Mouse (Mus musculus) hindbrain, embryonic 13.5 days (tissue): ENCODE results near the gene Apobr. TPM values are rescaled to one million over a fixed set of nuclear protein-coding genes. Genes with fewer than 3 reads are reported as not detected.

Source experiments
- ATAC-seq: fragments of 200-750 bp; cut with Nextera tagmentation; 2 replicates; pipeline ENCODE4 v1.8.0; 2017; ENCODE audit warnings: moderate TSS enrichment; ENCODE audit not compliant: low FRiP score
- H3K27ac ChIP-seq: fragments of 300-500 bp; sonication (generic); 2 replicates; pipeline ENCODE4 v1.5.1; 2015; ENCODE audit warnings: inconsistent platforms, mild to moderate bottlenecking, moderate library complexity
- H3K27me3 ChIP-seq: fragments of 300-500 bp; sonication (generic); 2 replicates; pipeline ENCODE4 v1.6.1; 2015; ENCODE audit warnings: mild to moderate bottlenecking, inconsistent platforms
- H3K36me3 ChIP-seq: fragments of 300-500 bp; sonication (generic); 2 replicates; pipeline ENCODE4 v1.6.1; 2015; ENCODE audit warnings: mild to moderate bottlenecking, inconsistent platforms
- H3K4me1 ChIP-seq: fragments of 300-500 bp; sonication (generic); replicated peaks from 2 replicates; pipeline ENCODE4 v1.6.1; 2015; ENCODE audit warnings: inconsistent platforms
- H3K4me2 ChIP-seq: fragments of 300-500 bp; sonication (generic); 2 replicates; pipeline ENCODE4 v1.6.1; 2015; ENCODE audit warnings: inconsistent platforms, mild to moderate bottlenecking, moderate library complexity
- H3K4me3 ChIP-seq: fragments of 300-500 bp; sonication (generic); 2 replicates; pipeline ENCODE4 v1.5.1; 2015; ENCODE audit warnings: mild to moderate bottlenecking, inconsistent platforms
- H3K9ac ChIP-seq: fragments of 300-500 bp; sonication (generic); 2 replicates; pipeline ENCODE4 v1.6.1; 2015; ENCODE audit warnings: mild to moderate bottlenecking, inconsistent platforms
- H3K9me3 ChIP-seq: fragments of 300-500 bp; sonication (generic); 2 replicates; pipeline ENCODE4 v1.6.1; 2016; ENCODE audit warnings: inconsistent platforms
- WGBS: fragments of 180-500 bp; shearing (Covaris S2); methylation state at CpG from one replicate; pipeline ENCODE4 v1.1.7; 2015; 5-methylcytosine and 5-hydroxymethylcytosine counted together
- polyA plus RNA-seq: library from polyadenylated mRNA; unstranded; fragments of >200 nt; fragmentation: Nextera tagmentation; extraction: Ambion mirVana; gene quantifications from 2 replicates; pipeline ENCODE4 v1.2.1, GENCODE M21; 2015

Apobr gene
- polyA plus RNA-seq = 0.66 and 0.68 TPM in 2 replicates

GRCm38 (mm10) chr7:126584506-126584977 lies at the start of gene Apobr:
Apobr (plus strand) TSS chr7:126584942.
- H3K27ac ChIP-seq = no peak within 1 kb of the TSS
- no peaks in the 10 kb centered on the region for H3K9me3 ChIP-seq
- WGBS = 86% methylated on average over 8 of the region's 8 CpGs
- H3K4me3 ChIP-seq = peak within 1 kb of the TSS; percentile 60
- no peak for ATAC-seq
- no peak within 1 kb of the TSS for H3K9ac ChIP-seq
- peaks cover 28% of the 10 kb centered on the region for H3K4me1 ChIP-seq
- peak within 1 kb of the TSS; percentile 92 for H3K4me2 ChIP-seq
- peaks cover 41% of the 10 kb centered on the region for H3K27me3 ChIP-seq
- 0 out of 2 replicates have a peak, but pooled peaks cover 4% of the 10 kb centered on the region for H3K36me3 ChIP-seq

- peaks cover 8% of the 10 kb centered on the region for H3K4me1 ChIP-seq
- H3K36me3 ChIP-seq = no peaks in the 10 kb centered on the region
- WGBS = under 1% methylated on average over 28 of the region's 28 CpGs
- H3K4me2 ChIP-seq = peak overlapping the region; percentile 83
- H3K27me3 ChIP-seq = peaks cover 20% of the 10 kb centered on the region
- peak overlapping the region; percentile 79 for H3K9ac ChIP-seq
- H3K27ac ChIP-seq = no peak overlapping the region
- peak overlapping the region; percentile 47 for H3K4me3 ChIP-seq
- ATAC-seq = no peak
- no peaks in the 10 kb centered on the region; the same call in 1 of the 2 replicates for H3K9me3 ChIP-seq
Observed at GRCm38 (mm10) chr7:126535766-126536165, 49.0 kb upstream of the Apobr start.

GRCm38 (mm10) chr7:126536466-126536865 lies 48.3 kb upstream of the Apobr start:
- Histone ChIP-seq H3K36me3 (no peaks in the 10 kb centered on the region), H3K9me3 (no peaks in the 10 kb centered on the region; the same call in 1 of the 2 replicates), H3K4me2 (peak overlapping the region; percentile 83), H3K4me1 (peaks cover 8% of the 10 kb centered on the region), H3K4me3 (peak overlapping the region; percentile 47), H3K9ac (peak overlapping the region; percentile 79; the same call in 1 of the 2 replicates), H3K27ac (no peak overlapping the region), H3K27me3 (peaks cover 20% of the 10 kb centered on the region)
- 58% methylated on average over 9 of the region's 9 CpGs for WGBS
- ATAC-seq = no peak

DNA sequence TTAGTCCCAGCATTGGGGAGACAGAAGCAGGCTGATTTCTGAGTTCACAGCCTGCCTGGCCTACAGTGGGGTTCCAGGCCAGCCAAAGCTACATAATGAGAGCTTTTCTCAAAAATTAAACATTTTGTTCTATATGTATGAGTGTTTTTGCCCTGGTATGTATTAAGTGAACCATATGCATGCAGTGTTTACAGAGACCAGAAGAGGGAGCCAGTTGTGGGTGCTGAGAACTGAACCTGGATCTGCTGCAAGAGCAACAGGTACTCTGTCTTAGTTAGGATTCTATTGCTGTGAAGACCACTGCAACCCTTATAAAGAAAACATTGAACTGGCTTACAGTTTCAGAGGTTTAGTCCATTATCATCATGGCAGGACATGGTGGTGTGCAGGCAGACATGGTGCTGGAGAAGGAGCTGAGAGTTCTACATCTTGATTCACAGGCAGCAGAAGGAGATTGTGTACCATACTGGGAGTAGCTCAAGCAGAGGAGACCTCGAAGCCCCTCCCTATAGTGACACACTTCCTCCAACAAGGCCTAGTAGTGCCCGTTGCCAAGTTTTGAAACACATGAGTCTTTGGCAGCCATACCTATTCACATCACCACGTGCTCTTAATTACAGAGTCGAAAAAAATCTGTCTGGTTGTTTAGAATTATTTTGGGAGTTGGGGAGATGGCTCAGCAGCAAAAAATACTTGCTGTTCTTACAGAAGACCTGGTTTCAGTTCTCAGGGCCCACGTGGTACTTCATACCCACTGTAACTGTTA lies 46.7 kb upstream of the Apobr start:
- 73% methylated on average over 5 of the region's 5 CpGs for WGBS
- Histone ChIP-seq H3K9me3 (no peaks in the 10 kb centered on the region; the same call in 1 of the 2 replicates), H3K36me3 (0 out of 2 replicates have a peak, but pooled peaks cover 4% of the 10 kb centered on the region), H3K27me3 (peaks cover 20% of the 10 kb centered on the region), H3K4me2 (no peak overlapping the region), H3K4me1 (peaks cover 8% of the 10 kb centered on the region), H3K27ac (no peak overlapping the region), H3K9ac (no peak overlapping the region), H3K4me3 (no peak overlapping the region)
- no peak for ATAC-seq

DNA sequence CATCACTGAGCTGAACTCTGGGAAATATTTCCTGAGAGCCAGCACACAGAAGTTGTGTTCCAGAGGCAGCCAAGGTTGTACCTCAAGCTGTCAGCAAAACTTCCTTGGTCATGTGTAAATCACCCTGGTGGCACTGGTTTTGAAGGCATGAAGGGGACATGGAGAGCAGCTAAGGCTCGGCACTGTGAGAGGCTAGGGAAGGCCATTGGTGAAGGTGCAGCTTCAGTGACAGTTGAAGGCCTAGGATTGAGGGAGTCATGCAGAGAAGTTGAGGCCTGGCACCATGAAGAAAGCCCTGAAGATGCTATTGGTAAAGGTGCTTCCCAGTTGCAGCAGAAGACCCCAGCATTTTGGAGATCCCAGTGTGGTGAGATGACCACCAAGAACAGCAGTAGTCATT lies 43.1 kb upstream of the Apobr start:
- no peaks in the 10 kb centered on the region for H3K4me1 ChIP-seq
- 93% methylated on average over 1 of the region's 1 CpGs for WGBS
- H3K9me3 ChIP-seq = no peaks in the 10 kb centered on the region
- peaks cover 36% of the 10 kb centered on the region for H3K36me3 ChIP-seq
- H3K27ac ChIP-seq = no peak overlapping the region
- H3K4me3 ChIP-seq = no peak overlapping the region
- ATAC-seq = no peak
- H3K27me3 ChIP-seq = peaks cover 6% of the 10 kb centered on the region
- H3K4me2 ChIP-seq = no peak overlapping the region
- no peak overlapping the region for H3K9ac ChIP-seq

- Histone ChIP-seq H3K27me3 (no peaks in the 10 kb centered on the region), H3K4me3 (no peak overlapping the region), H3K36me3 (peaks cover 75% of the 10 kb centered on the region), H3K9me3 (no peaks in the 10 kb centered on the region), H3K4me1 (no peaks in the 10 kb centered on the region), H3K4me2 (no peak overlapping the region), H3K9ac (no peak overlapping the region), H3K27ac (no peak overlapping the region)
- no peak for ATAC-seq
- WGBS = 92% methylated on average over 2 of the region's 2 CpGs
Observed at GRCm38 (mm10) chr7:126545631-126546030, 39.1 kb upstream of the Apobr start.

DNA sequence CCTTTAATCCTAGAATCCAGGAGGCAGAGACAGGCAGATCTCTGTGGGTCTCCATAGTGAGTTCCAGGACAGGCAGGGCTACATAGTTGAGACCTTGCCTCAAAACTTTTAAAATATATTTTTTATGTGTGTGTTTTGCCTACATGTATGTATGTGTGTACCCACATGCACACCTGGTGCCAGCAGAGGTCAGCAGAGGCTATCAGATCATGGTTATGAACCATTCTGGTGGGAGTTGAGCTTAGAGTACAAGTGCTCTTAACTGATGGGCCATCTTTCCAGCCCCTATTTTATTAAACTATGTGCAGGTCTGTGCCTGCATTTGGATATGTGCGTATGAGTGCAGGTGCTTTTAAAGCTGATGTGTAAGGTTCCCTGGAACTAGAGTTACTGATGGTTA lies 29.9 kb upstream of the Apobr start:
- WGBS = 97% methylated on average over 1 of the region's 1 CpGs
- H3K27ac ChIP-seq = no peak overlapping the region
- peaks cover 95% of the 10 kb centered on the region for H3K36me3 ChIP-seq
- ATAC-seq = no peak
- H3K4me2 ChIP-seq = no peak overlapping the region
- no peak overlapping the region for H3K9ac ChIP-seq
- no peaks in the 10 kb centered on the region for H3K9me3 ChIP-seq
- no peaks in the 10 kb centered on the region for H3K4me1 ChIP-seq
- no peak overlapping the region for H3K4me3 ChIP-seq
- H3K27me3 ChIP-seq = no peaks in the 10 kb centered on the region

- Histone ChIP-seq H3K4me2 (no peak overlapping the region), H3K27me3 (no peaks in the 10 kb centered on the region), H3K4me1 (no peaks in the 10 kb centered on the region), H3K36me3 (peaks cover 94% of the 10 kb centered on the region), H3K27ac (no peak overlapping the region), H3K9ac (no peak overlapping the region), H3K4me3 (no peak overlapping the region), H3K9me3 (no peaks in the 10 kb centered on the region)
- no peak for ATAC-seq
- WGBS = 100% methylated on average over 5 of the region's 5 CpGs
Observed at GRCm38 (mm10) chr7:126556635-126557034, 28.1 kb upstream of the Apobr start.

DNA sequence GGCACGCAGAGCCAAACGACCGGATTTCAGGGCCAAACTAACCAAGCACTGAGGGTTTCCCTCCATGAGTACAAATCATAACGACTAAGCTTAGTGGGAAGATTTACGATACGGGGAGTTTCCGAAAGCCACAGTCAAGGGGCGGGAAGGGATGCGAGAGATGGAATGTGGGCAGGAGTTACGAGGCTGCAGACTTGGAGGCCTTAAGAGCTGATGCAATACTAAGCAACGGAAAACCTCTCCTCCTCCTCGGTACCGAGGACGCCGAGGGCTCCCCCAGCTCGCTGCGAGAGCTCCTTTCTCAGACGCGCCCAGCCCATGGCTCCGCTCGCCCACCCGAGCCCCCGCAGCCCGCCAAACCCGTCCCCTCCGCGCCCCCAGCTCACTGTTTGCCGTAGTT lies 19.0 kb upstream of the Apobr start:
- H3K27ac ChIP-seq = peak overlapping the region; percentile 80
- no peaks in the 10 kb centered on the region for H3K9me3 ChIP-seq
- H3K4me3 ChIP-seq = peak overlapping the region; percentile 98
- peak overlapping the region; percentile 94 for H3K4me2 ChIP-seq
- ATAC-seq = peak; percentile 55
- H3K36me3 ChIP-seq = peaks cover 40% of the 10 kb centered on the region
- WGBS = under 1% methylated on average over 28 of the region's 28 CpGs
- peaks cover 18% of the 10 kb centered on the region for H3K4me1 ChIP-seq
- H3K27me3 ChIP-seq = no peaks in the 10 kb centered on the region
- H3K9ac ChIP-seq = peak overlapping the region; percentile 89

- peak within 1 kb of the TSS; percentile 94 for H3K4me2 ChIP-seq
- no peaks in the 10 kb centered on the region for H3K27me3 ChIP-seq
- peak within 1 kb of the TSS; percentile 98 for H3K4me3 ChIP-seq
- ATAC-seq = peak; percentile 96
- H3K27ac ChIP-seq = peak within 1 kb of the TSS; percentile 80
- H3K4me1 ChIP-seq = peaks cover 18% of the 10 kb centered on the region
- H3K9ac ChIP-seq = peak within 1 kb of the TSS; percentile 89
- WGBS = under 1% methylated on average over 46 of the region's 46 CpGs
- H3K36me3 ChIP-seq = peaks cover 35% of the 10 kb centered on the region
- H3K9me3 ChIP-seq = no peaks in the 10 kb centered on the region
Observed at GRCm38 (mm10) chr7:126566094-126566765, 18.5 kb upstream of the Apobr start, which contains the start of gene Eif3c. Eif3c (minus strand) TSS chr7:126566411.

DNA sequence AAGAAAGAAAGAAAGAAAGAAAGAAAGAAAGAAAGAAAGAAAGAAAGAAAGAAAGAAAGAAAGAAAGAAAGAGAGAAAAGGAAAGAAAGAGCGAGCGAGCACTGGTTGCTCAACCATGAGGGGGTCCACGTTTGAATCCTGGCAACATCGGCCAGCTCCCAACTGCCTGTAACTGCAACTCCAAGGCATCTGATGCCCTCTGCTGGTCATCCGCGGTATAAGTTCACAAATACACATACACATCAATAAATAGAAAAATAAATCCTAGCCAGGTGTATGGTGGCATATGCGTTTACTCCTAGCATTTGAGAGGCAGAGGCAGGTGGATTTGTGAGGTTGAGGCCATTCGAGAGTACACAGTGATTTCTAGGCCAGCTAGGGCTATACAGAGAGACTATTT lies 7.8 kb upstream of the Apobr start:
- Histone ChIP-seq H3K4me1 (peaks cover 11% of the 10 kb centered on the region), H3K9ac (no peak overlapping the region), H3K27me3 (no peaks in the 10 kb centered on the region), H3K9me3 (no peaks in the 10 kb centered on the region), H3K4me2 (no peak overlapping the region), H3K27ac (no peak overlapping the region), H3K4me3 (no peak overlapping the region), H3K36me3 (peaks cover 62% of the 10 kb centered on the region)
- WGBS = 48% methylated on average over 8 of the region's 8 CpGs
- ATAC-seq = no peak

DNA sequence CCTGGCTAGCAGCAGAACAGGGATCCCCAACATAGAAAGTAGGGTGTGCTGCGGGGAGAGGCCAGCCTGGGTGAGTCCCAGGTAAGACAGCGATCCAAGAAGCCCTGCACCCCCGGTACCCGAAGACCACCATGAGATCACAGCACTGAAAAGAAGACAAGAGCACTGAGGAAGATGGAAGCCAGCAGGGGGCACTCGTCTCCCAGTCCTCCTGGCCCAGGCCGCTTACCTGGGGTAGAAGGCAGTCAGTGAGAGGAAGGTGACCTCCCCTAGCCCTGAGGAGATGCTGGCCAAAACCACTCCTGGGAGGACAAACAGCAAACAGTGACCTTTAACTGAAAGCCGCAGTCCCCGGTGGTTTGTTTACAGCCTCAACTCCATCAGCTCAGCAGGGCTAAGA lies 5.6 kb upstream of the Apobr start:
- Histone ChIP-seq H3K4me1 (peaks cover 20% of the 10 kb centered on the region), H3K27me3 (no peaks in the 10 kb centered on the region; the same call in 1 of the 2 replicates), H3K9me3 (no peaks in the 10 kb centered on the region), H3K9ac (no peak overlapping the region; the same call in 1 of the 2 replicates), H3K27ac (no peak overlapping the region), H3K4me3 (no peak overlapping the region), H3K4me2 (no peak overlapping the region), H3K36me3 (peaks cover 48% of the 10 kb centered on the region)
- ATAC-seq = no peak
- 59% methylated on average over 8 of the region's 8 CpGs for WGBS
